Mouse (Mus musculus) colon, adult 2 months (tissue): ENCODE data around the gene Ankrd42. TPM values are rescaled to one million over a fixed set of nuclear protein-coding genes. Genes with fewer than 3 reads are reported as not detected.

ENCODE experiments used
- polyA plus RNA-seq: library from polyadenylated mRNA; depleted of rRNA; stranded (reverse); fragments of >200 nt; gene quantifications from 2 replicates; pipeline ENCODE4 v1.2.3, GENCODE M21; 2012; rRNA removed

The Ankrd42 gene
- 0.65 and 0.80 TPM in 2 replicates for polyA plus RNA-seq

DNA sequence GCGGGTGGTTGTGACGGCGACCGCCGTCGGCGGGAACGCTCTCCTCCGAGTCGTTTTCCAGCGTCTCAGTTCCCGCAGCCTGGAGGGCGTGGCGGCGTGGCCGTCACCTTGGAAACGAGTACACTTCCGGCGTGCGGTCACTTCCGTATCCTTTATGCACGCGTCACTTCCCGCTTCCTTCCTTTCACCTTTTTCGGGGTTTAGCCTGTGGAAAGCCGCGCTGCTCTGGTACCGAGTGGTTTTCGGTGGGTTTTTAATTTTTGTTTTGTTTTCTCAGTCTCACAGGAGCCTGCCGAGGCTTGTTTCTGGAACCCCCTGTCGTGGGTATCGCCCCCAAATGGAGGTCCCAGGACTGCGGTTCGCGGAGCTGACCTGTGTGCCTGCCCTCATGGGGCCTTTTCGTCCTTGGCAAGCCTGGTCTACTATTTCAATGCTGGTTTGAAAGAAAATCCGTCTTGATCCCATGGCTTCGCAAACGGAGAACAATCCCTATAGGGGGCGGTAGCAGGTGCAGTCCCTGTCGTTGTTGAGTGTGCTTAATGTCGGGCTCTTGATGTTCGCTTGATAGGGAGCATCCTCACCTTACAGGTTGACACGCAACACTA, at the start of gene Ankrd42:
Ankrd42 (minus strand) TSS at position 122 of the 605 bp plus-strand sequence.

DNA sequence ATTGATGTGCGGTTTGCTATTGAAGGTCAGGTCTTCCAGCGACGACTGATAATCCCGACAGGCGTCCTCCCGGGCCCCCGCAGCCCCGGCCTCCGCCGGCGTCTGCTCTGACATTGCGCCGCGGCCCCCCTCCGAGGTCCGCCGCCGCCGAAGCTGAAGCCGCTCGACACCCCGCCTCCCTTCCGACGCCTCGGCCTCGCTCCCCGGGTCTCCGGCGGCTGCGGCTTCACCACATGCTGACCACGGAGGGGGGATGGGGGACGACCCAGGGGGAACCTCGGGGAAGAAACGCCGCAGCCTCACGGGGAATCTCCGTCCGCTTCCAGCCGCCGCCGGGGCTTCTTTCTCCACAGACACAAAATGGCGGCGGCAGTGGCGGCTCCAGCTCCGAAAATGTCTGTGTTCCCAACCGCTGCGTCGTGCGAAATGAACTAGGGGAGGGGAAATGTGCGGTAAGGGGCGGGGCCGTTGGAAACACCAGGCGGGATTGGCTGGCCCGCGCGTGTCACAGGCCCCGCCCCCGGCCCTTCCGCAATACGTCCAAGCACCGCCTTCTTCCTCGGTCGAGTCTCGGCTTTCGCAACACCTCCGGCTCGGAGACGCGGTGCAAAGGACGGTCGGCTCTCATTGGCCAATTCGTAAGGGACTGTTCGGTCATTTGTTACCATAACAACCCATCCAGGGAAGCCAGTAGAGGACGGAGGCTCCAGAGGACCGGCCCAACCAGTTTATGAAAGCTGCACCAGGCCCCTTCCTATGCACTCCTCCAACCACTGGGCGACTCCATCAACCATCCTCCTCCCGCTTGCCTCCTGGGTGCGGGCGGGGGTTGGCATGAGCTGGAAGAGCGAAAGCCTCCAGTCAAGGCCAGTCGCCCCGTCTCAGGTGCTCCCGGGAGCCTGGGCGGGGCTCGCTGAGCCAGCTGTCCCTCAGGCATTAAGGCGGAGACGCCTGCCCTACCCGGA, 32.8 kb upstream of the Ankrd42 start, which contains the start of gene Pcf11:
Pcf11 (minus strand) TSS at position 428 of the 965 bp plus-strand sequence.

DNA sequence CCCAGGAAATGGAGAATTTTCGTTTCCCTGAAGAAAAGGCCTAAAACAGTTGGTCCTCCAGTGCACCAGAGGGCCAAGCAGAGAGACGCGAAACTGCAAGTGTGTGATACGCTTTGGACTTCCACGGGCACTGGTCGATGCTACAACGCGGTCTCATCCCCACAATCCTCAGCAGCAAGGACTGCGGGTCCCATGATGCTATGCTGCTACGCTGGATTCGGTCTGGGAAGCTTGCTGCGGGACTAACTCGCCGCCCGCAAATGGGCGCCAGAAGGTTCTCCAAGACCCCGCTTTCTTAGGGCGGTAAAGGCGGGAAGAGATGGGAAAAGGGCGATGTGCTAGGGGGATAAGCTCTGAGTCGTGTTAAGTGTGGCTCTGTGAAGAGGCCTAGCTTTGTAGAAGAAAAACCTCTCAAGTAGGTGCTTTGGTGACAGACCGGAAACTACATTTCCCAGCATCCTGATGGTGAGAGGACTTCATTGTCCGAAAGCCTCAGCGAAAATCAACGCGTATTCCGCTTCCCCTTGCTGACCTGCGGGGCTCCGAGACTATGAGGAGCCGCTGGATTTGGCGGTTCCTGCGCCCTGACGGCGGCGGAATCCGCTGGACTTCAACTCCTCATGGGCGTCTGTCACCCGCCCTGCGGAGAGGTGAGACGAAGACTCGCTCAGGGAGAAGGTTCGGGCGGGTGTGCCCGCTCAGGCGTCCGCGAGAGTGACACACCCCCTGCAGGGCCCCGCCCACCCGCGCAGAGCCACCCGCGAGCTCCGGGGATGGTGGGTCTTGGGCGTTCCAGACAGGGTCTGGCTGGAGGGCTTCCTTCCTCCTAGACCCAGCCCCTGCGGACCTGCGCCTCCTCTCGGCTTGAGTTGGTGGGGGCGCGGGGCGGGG, 75.7 kb downstream of the Ankrd42 start, which contains the start of gene Ccdc90b:
Ccdc90b (plus strand) TSS at position 164 of the 891 bp plus-strand sequence.

Other genes starting within 250 kb of the Ankrd42 start
- gene Ccdc90b, start 76.0 kb downstream of the Ankrd42 start, polyA plus RNA-seq: 4.1 and 4.2 TPM in 2 replicates
- gene Pcf11, start 32.8 kb upstream of the Ankrd42 start, polyA plus RNA-seq: 15.9 and 16.6 TPM in 2 replicates
- 0.24 and 0.51 TPM in 2 replicates for gene Rab30, start 104.5 kb upstream of the Ankrd42 start, polyA plus RNA-seq
- 0.08 TPM in 2 replicates for gene Ddias, start 237.1 kb upstream of the Ankrd42 start, polyA plus RNA-seq
- gene Prcp, start 237.3 kb upstream of the Ankrd42 start, polyA plus RNA-seq: 18.6 and 25.1 TPM in 2 replicates